Mouse (Mus musculus): ENCODE data around the gene Gnaz. TPM values are rescaled to one million over a fixed set of nuclear protein-coding genes. Genes with fewer than 3 reads are reported as not detected.
A peak's percentile ranks its signal among the peaks of the same experiment; 100 is the strongest.

Gnaz gene
- polyA plus RNA-seq, 1 experiment from 2014 or later = 6.1 TPM

- Histone ChIP-seq H3K4me1 (ENCODE audit: control insufficient read depth, insufficient read depth, low read length) (no peaks in the 10 kb centered on the region), H3K9me3 (ENCODE audit: control insufficient read depth, low read depth, low read length) (no peaks in the 10 kb centered on the region), H3K4me3 (ENCODE audit: low read depth, low read length) (no peak overlapping the region), H3K27me3 (ENCODE audit: control insufficient read depth, insufficient read depth, low read length) (no peaks in the 10 kb centered on the region), H3K27ac (ENCODE audit: low read length) (no peak overlapping the region), H3K4me2 (replicated peaks; ENCODE audit: low read depth, low read length) (no peak overlapping the region), H3K36me3 (ENCODE audit: control insufficient read depth, insufficient read depth, low read length) (no peaks in the 10 kb centered on the region), H3K9ac (replicated peaks; ENCODE audit: low read depth, low read length) (no peak overlapping the region)
- 67% methylated on average over 7 of the region's 7 CpGs for WGBS
- ATAC-seq (ENCODE audit: insufficient number of reproducible peaks, insufficient read depth, low FRiP score, low read depth) = no peak
Measured at GRCm38 (mm10) chr10:74975626-74976025, 8.6 kb downstream of the Gnaz start.

- H3K4me2 ChIP-seq (replicated peaks; ENCODE audit: low read depth, low read length) = no peak overlapping the region
- no peaks in the 10 kb centered on the region for H3K36me3 ChIP-seq (ENCODE audit: control insufficient read depth, insufficient read depth, low read length)
- no peak for ATAC-seq (ENCODE audit: insufficient number of reproducible peaks, insufficient read depth, low FRiP score, low read depth)
- H3K9ac ChIP-seq (replicated peaks; ENCODE audit: low read depth, low read length) = no peak overlapping the region
- H3K27ac ChIP-seq (ENCODE audit: low read length) = no peak overlapping the region
- no peaks in the 10 kb centered on the region for H3K27me3 ChIP-seq (ENCODE audit: control insufficient read depth, insufficient read depth, low read length)
- 63% methylated on average over 7 of the region's 7 CpGs for WGBS
- H3K4me1 ChIP-seq (ENCODE audit: control insufficient read depth, insufficient read depth, low read length) = no peaks in the 10 kb centered on the region
- H3K4me3 ChIP-seq (ENCODE audit: low read depth, low read length) = no peak overlapping the region
- H3K9me3 ChIP-seq (ENCODE audit: control insufficient read depth, low read depth, low read length) = no peaks in the 10 kb centered on the region
Measured at GRCm38 (mm10) chr10:74976429-74976828, 9.5 kb downstream of the Gnaz start.

DNA sequence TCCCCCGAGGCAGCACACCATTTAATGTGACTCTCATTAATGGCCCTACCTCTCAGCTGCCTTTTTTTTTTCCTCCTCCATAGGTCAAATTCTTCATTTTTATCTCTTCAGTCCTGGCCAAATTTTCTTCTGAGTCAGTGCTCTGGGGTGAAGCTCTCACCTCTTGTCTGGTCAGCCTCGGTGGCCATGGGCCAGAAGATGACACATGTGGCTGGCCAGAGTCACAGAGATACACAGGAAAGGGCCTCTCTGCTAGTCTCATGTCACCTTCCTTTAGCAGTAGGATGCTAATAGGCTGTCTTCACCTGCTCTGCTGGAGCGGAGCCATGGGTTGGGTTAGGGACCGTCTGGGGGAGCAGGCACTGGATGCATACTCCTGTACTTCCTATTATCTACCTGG is 11.1 kb downstream of the Gnaz start:
- no peaks in the 10 kb centered on the region for H3K27me3 ChIP-seq (ENCODE audit: control insufficient read depth, insufficient read depth, low read length)
- WGBS = 79% methylated on average over 4 of the region's 4 CpGs
- no peaks in the 10 kb centered on the region for H3K9me3 ChIP-seq (ENCODE audit: control insufficient read depth, low read depth, low read length)
- H3K36me3 ChIP-seq (ENCODE audit: control insufficient read depth, insufficient read depth, low read length) = no peaks in the 10 kb centered on the region
- H3K4me2 ChIP-seq (replicated peaks; ENCODE audit: low read depth, low read length) = no peak overlapping the region
- no peak overlapping the region for H3K9ac ChIP-seq (replicated peaks; ENCODE audit: low read depth, low read length)
- no peak overlapping the region for H3K27ac ChIP-seq (ENCODE audit: low read length)
- no peak for ATAC-seq (ENCODE audit: insufficient number of reproducible peaks, insufficient read depth, low FRiP score, low read depth)
- H3K4me3 ChIP-seq (ENCODE audit: low read depth, low read length) = no peak overlapping the region
- H3K4me1 ChIP-seq (ENCODE audit: control insufficient read depth, insufficient read depth, low read length) = no peaks in the 10 kb centered on the region

DNA sequence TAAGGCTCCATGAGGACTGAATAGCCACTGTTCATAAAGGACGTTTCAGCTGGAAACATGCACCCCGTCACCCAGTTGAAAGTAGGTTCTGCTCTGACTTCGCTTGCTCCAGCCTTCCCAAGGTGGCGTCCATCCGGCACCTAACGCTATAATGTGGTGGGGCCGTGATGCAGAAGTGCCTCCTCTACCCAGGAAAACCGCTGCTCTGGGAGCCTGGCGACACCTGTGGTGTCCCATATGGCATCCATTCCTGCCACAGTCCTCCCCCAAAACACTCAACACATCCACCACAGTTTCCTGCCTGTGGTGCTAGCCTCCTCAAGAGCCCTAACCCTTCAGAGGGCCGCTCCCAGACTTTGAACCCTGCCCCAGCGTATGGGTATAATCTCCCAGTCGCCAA is 14.2 kb downstream of the Gnaz start:
- H3K9ac ChIP-seq (replicated peaks; ENCODE audit: low read depth, low read length) = no peak overlapping the region
- H3K27ac ChIP-seq (ENCODE audit: low read length) = no peak overlapping the region
- no peaks in the 10 kb centered on the region for H3K4me1 ChIP-seq (ENCODE audit: control insufficient read depth, insufficient read depth, low read length)
- no peak overlapping the region for H3K4me3 ChIP-seq (ENCODE audit: low read depth, low read length)
- no peaks in the 10 kb centered on the region for H3K27me3 ChIP-seq (ENCODE audit: control insufficient read depth, insufficient read depth, low read length)
- no peaks in the 10 kb centered on the region for H3K9me3 ChIP-seq (ENCODE audit: control insufficient read depth, low read depth, low read length)
- H3K36me3 ChIP-seq (ENCODE audit: control insufficient read depth, insufficient read depth, low read length) = no peaks in the 10 kb centered on the region
- no peak overlapping the region for H3K4me2 ChIP-seq (replicated peaks; ENCODE audit: low read depth, low read length)
- no peak for ATAC-seq (ENCODE audit: insufficient number of reproducible peaks, insufficient read depth, low FRiP score, low read depth)
- 90% methylated on average over 12 of the region's 12 CpGs for WGBS

DNA sequence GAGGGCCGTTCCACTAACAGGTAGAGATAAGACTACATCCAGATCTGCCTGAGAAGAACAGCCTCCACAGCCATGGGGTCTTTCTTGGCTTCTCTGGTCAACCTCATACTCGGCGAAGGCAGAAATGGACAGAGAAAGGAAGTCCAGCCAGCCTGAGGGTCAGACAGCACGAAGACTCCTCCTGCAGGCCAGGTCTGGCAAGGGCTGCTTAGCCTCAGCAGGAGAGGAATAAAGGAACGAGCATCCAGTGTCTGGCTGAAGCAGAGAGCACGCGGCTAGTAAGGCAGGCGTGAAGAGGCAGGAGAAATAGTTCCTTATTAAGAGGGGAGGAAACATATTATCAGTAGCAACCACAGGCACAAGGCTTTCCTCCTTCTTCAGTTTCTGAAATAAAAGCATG is 16.2 kb downstream of the Gnaz start:
- 69% methylated on average over 8 of the region's 8 CpGs for WGBS
- H3K9ac ChIP-seq (replicated peaks; ENCODE audit: low read depth, low read length) = no peak overlapping the region
- 0 out of 2 replicates have a peak, but pooled peaks cover 4% of the 10 kb centered on the region for H3K4me1 ChIP-seq (ENCODE audit: control insufficient read depth, insufficient read depth, low read length)
- no peak overlapping the region for H3K4me2 ChIP-seq (replicated peaks; ENCODE audit: low read depth, low read length)
- H3K4me3 ChIP-seq (ENCODE audit: low read depth, low read length) = no peak overlapping the region
- H3K36me3 ChIP-seq (ENCODE audit: control insufficient read depth, insufficient read depth, low read length) = no peaks in the 10 kb centered on the region
- no peaks in the 10 kb centered on the region for H3K9me3 ChIP-seq (ENCODE audit: control insufficient read depth, low read depth, low read length)
- ATAC-seq (ENCODE audit: insufficient number of reproducible peaks, insufficient read depth, low FRiP score, low read depth) = no peak
- no peak overlapping the region for H3K27ac ChIP-seq (ENCODE audit: low read length)
- H3K27me3 ChIP-seq (ENCODE audit: control insufficient read depth, insufficient read depth, low read length) = no peaks in the 10 kb centered on the region

DNA sequence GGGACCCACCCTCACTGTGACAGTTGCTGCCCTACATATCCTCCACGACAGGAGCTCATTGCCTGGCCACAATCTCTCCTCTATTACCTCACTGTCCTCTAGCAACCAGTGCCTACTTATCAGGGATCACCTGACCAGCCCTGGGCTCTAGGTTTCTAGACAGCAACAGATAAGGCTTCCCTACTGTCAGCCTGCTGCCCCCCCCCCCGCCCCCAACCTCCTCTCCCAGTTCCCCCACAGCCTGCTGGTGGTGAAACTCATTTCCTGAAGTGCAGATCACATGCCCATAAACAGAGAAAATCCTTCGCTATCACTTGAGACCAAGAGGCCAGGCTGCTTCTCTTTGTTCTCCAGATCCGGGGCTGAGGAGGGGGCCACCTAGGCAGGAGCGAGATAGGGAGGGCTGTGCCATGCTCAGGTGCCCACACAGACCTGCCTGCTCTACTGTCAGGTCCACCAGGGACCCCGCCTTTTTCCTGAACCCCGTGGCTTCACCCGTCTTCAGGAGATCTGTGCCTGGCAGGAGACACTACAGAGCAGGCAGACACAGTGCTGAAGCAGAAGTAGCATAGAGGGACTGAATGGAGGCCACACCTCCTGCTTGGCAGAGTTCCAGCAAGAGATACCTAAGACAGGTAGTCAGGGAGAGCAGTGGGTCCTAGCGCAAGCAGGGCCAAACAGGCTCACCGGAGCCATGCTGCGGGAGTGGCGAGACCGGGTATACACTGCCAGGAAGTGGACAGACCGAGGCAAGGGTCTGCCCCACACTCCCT is 20.9 kb downstream of the Gnaz start:
- Histone ChIP-seq H3K36me3 (ENCODE audit: control insufficient read depth, insufficient read depth, low read length) (no peaks in the 10 kb centered on the region), H3K4me2 (replicated peaks; ENCODE audit: low read depth, low read length) (no peak overlapping the region), H3K27ac (ENCODE audit: low read length) (no peak overlapping the region), H3K4me1 (ENCODE audit: control insufficient read depth, insufficient read depth, low read length) (0 out of 2 replicates have a peak, but pooled peaks cover 4% of the 10 kb centered on the region), H3K27me3 (ENCODE audit: control insufficient read depth, insufficient read depth, low read length) (no peaks in the 10 kb centered on the region), H3K4me3 (ENCODE audit: low read depth, low read length) (no peak overlapping the region), H3K9me3 (ENCODE audit: control insufficient read depth, low read depth, low read length) (no peaks in the 10 kb centered on the region), H3K9ac (replicated peaks; ENCODE audit: low read depth, low read length) (no peak overlapping the region)
- WGBS = 66% methylated on average over 13 of the region's 14 CpGs
- peak; percentile 43; the same call in 1 of the 2 replicates for ATAC-seq (ENCODE audit: insufficient number of reproducible peaks, insufficient read depth, low FRiP score, low read depth)

- no peak overlapping the region for H3K27ac ChIP-seq (ENCODE audit: low read length)
- no peak for ATAC-seq (ENCODE audit: insufficient number of reproducible peaks, insufficient read depth, low FRiP score, low read depth)
Measured at GRCm38 (mm10) chr10:74989814-74990213, 22.8 kb downstream of the Gnaz start.

GRCm38 (mm10) chr10:74990584-74991322 is 23.8 kb downstream of the Gnaz start:
- Histone ChIP-seq H3K9ac (replicated peaks; ENCODE audit: low read depth, low read length) (no peak overlapping the region), H3K27ac (ENCODE audit: low read length) (no peak overlapping the region), H3K9me3 (ENCODE audit: control insufficient read depth, low read depth, low read length) (no peaks in the 10 kb centered on the region), H3K36me3 (ENCODE audit: control insufficient read depth, insufficient read depth, low read length) (no peaks in the 10 kb centered on the region), H3K27me3 (ENCODE audit: control insufficient read depth, insufficient read depth, low read length) (no peaks in the 10 kb centered on the region), H3K4me2 (replicated peaks; ENCODE audit: low read depth, low read length) (0 out of 2 replicates have a peak overlapping the region, but pooled peaks have one; percentile 6), H3K4me3 (ENCODE audit: low read depth, low read length) (no peak overlapping the region), H3K4me1 (ENCODE audit: control insufficient read depth, insufficient read depth, low read length) (peaks cover 14% of the 10 kb centered on the region; the same call in 1 of the 2 replicates)
- ATAC-seq (ENCODE audit: insufficient number of reproducible peaks, insufficient read depth, low FRiP score, low read depth) = 0 out of 2 replicates have a peak, but pooled peaks have one; percentile 7
- WGBS = 34% methylated on average over 26 of the region's 26 CpGs

More at GRCm38 (mm10) chr10:74989814-74990213, 22.8 kb downstream of the Gnaz start:
- no peaks in the 10 kb centered on the region for H3K27me3 ChIP-seq (ENCODE audit: control insufficient read depth, insufficient read depth, low read length)
- WGBS = 76% methylated on average over 4 of the region's 4 CpGs
- no peak overlapping the region for H3K9ac ChIP-seq (replicated peaks; ENCODE audit: low read depth, low read length)
- no peaks in the 10 kb centered on the region for H3K36me3 ChIP-seq (ENCODE audit: control insufficient read depth, insufficient read depth, low read length)
- H3K4me1 ChIP-seq (ENCODE audit: control insufficient read depth, insufficient read depth, low read length) = 0 out of 2 replicates have a peak, but pooled peaks cover 7% of the 10 kb centered on the region
- H3K4me2 ChIP-seq (replicated peaks; ENCODE audit: low read depth, low read length) = no peak overlapping the region
- no peak overlapping the region for H3K4me3 ChIP-seq (ENCODE audit: low read depth, low read length)
- H3K9me3 ChIP-seq (ENCODE audit: control insufficient read depth, low read depth, low read length) = no peaks in the 10 kb centered on the region
